Mouse (Mus musculus): ENCODE data around the gene Odf2l.

DNA sequence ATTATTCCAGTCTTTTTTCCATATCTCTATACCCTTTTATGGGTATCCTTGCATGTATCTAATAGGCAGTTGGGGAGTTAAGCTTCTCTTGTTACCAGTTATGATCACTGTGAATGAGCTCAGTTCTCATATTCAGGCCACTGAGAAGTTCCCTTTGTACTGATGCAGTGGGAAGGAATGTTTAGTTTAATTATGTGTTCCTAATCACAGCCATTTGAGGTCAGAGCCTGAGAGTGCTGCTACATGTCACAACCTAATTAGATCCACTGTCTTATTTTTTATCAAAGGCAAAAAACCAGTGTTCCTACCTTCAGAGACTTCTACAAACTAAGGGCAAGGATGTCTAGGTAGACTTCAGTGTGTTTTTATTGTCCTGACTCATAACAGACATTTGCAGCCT lies 11.0 kb downstream of the Odf2l start:
- TF ChIP-seq POLR2A (IDR thresholded peaks at IDR 0.05; ENCODE audit: control insufficient read depth, extremely low read depth, insufficient read depth, low read length, poor library complexity) (no peak), CTCF (IDR thresholded peaks at IDR 0.05; ENCODE audit: borderline replicate concordance, control insufficient read depth, extremely low read depth, insufficient read depth, low read length, poor library complexity) (no peak)

Data from thymus, adult 2 months (tissue).